Mouse (Mus musculus): ENCODE results near the gene Fam186a. TPM values are rescaled to one million over a fixed set of nuclear protein-coding genes. Genes with fewer than 3 reads are reported as not detected.
"Not testable (repeated sequence)": the region's sequence is repeated elsewhere in the genome, so short reads cannot be mapped to it uniquely, and the experiment has no call there.

The Fam186a gene
- polyA plus RNA-seq, 1 experiment from 2014 or later = not detected

DNA sequence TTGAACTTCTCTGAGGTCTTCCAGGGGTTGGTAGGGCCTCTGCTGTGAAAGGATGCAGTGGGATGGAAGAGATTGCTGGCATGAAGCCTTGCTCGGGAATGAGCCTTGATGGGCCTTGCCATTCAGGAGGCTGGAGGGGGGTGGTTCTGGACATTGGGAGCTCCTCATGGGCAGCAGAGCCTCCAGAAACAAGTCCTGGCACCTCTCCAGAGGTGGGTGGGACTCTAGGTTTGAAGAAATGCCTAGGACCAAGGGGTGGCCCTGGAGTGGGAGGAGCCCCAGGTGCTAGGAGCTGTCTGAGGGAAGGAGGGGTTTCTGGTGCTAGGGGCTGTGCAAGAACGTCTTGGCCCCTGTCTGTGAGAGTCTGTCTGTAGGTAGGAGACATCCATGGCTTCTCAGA is 26.4 kb downstream of the Fam186a start:
- no peaks in the 10 kb centered on the region for H3K27me3 ChIP-seq (replicated peaks; ENCODE audit: control insufficient read depth, insufficient read depth, low read length)
- H3K36me3 ChIP-seq (ENCODE audit: control insufficient read depth, insufficient read depth) = no peaks in the 10 kb centered on the region
- no peak overlapping the region for H3K27ac ChIP-seq (ENCODE audit: low read length)
- H3K4me2 ChIP-seq (ENCODE audit: low read length) = no peak overlapping the region
- H3K9ac ChIP-seq (replicated peaks; ENCODE audit: low read depth, low read length) = no peak overlapping the region
- no peak for ATAC-seq
- WGBS = 14% methylated on average over 2 of the region's 2 CpGs
- H3K4me3 ChIP-seq (replicated peaks; ENCODE audit: low read length) = no peak overlapping the region
- H3K4me1 ChIP-seq (replicated peaks; ENCODE audit: control insufficient read depth, insufficient read depth, low read length) = 0 out of 2 replicates have a peak, but pooled peaks cover 2% of the 10 kb centered on the region
- H3K9me3 ChIP-seq (ENCODE audit: control insufficient read depth, low read length) = no peaks in the 10 kb centered on the region

DNA sequence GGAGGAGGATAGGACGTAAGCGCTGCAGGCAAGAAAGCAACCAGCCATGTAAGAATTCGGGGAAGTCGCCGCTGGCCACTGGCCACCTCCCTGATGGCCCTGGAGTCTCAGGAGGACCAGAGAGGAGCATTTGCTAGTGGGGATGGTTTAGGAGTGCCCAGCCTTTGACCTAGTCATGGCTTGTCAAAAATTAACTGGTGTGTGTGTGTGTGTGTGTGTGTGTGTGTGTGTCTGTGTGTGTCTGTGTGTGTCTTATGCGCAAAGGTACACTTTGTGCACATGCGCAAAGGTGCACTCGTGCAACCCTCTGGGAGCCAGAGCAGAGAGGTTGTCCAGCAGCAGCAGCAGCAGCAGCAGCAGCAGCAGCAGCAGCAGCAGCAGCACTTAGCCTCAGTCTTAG is 29.0 kb downstream of the Fam186a start:
- Histone ChIP-seq H3K9ac (replicated peaks; ENCODE audit: low read depth, low read length) (no peak overlapping the region), H3K9me3 (ENCODE audit: control insufficient read depth, low read length) (no peaks in the 10 kb centered on the region), H3K27ac (ENCODE audit: low read length) (no peak overlapping the region), H3K4me1 (replicated peaks; ENCODE audit: control insufficient read depth, insufficient read depth, low read length) (0 out of 2 replicates have a peak, but pooled peaks cover 2% of the 10 kb centered on the region), H3K36me3 (ENCODE audit: control insufficient read depth, insufficient read depth) (no peaks in the 10 kb centered on the region), H3K27me3 (replicated peaks; ENCODE audit: control insufficient read depth, insufficient read depth, low read length) (no peaks in the 10 kb centered on the region), H3K4me2 (ENCODE audit: low read length) (no peak overlapping the region), H3K4me3 (replicated peaks; ENCODE audit: low read length) (no peak overlapping the region)
- WGBS = 92% methylated on average over 8 of the region's 8 CpGs
- no peak for ATAC-seq

DNA sequence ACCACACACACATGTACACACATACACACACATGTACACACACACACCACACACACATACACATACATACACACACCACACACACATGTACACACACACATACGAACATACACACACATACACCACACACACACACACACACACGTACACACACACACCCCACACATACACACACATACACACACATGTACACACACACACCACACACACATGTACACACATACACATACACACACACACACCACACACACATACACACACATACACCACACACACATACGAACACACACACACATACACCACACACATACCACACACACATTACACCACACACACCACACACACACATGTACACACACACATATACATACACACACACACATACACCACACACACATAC is 30.2 kb downstream of the Fam186a start:
- Histone ChIP-seq H3K4me1 (replicated peaks; ENCODE audit: control insufficient read depth, insufficient read depth, low read length) (0 out of 2 replicates have a peak, but pooled peaks cover 2% of the 10 kb centered on the region), H3K4me3 (replicated peaks; ENCODE audit: low read length) (no peak overlapping the region), H3K9me3 (ENCODE audit: control insufficient read depth, low read length) (no peaks in the 10 kb centered on the region), H3K9ac (replicated peaks; ENCODE audit: low read depth, low read length) (no peak overlapping the region), H3K4me2 (ENCODE audit: low read length) (no peak overlapping the region), H3K27ac (ENCODE audit: low read length) (no peak overlapping the region), H3K27me3 (replicated peaks; ENCODE audit: control insufficient read depth, insufficient read depth, low read length) (no peaks in the 10 kb centered on the region), H3K36me3 (ENCODE audit: control insufficient read depth, insufficient read depth) (no peaks in the 10 kb centered on the region)
- ATAC-seq = no peak
- WGBS = 96% methylated on average over 3 of the region's 3 CpGs

DNA sequence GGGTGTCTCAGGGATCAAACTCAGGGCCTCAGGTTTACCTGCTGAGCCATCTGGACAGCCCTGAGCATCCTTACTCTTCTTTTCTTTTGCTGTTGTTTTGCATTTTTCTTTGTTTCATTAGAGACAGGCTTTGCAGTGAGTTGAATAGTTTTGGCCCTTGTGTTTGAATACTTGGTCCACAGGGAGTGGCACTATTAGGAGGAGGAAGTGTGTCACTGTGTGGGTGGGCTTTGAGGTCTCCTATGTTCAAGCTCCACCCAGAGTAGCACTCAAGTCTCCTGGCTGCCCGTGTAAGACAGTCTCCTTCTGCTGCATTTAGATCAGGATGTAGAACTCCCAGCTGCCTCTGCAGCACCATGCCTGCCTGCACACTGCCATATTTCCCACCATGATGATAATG is 32.4 kb downstream of the Fam186a start:
- 40% methylated on average over 1 of the region's 1 CpGs for WGBS
- Histone ChIP-seq H3K4me1 (replicated peaks; ENCODE audit: control insufficient read depth, insufficient read depth, low read length) (no peaks in the 10 kb centered on the region), H3K9me3 (ENCODE audit: control insufficient read depth, low read length) (no peaks in the 10 kb centered on the region), H3K4me2 (ENCODE audit: low read length) (no peak overlapping the region), H3K9ac (replicated peaks; ENCODE audit: low read depth, low read length) (no peak overlapping the region), H3K27me3 (replicated peaks; ENCODE audit: control insufficient read depth, insufficient read depth, low read length) (no peaks in the 10 kb centered on the region), H3K27ac (ENCODE audit: low read length) (no peak overlapping the region), H3K4me3 (replicated peaks; ENCODE audit: low read length) (no peak overlapping the region), H3K36me3 (ENCODE audit: control insufficient read depth, insufficient read depth) (no peaks in the 10 kb centered on the region)
- no peak for ATAC-seq

DNA sequence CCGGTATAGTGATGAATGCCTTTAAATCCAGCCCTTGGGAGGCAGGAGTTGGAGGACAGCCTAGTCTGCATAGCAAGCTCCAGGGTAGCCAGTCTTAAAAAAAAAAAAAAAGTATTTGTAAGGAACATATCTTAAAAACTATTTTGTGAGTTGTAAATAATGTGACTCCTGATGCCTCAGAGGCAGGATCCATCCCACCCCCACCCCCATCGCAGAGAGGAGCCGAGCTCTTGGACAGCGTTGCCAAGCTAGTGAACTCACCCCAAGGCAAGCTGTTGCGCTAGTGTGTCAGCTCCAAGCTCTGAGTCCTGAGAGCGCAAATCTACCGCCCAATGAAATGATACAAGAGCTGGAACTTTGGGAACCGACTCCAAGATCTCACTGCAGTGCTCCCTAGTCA is 35.6 kb downstream of the Fam186a start:
- Histone ChIP-seq H3K36me3 (ENCODE audit: control insufficient read depth, insufficient read depth) (no peaks in the 10 kb centered on the region), H3K4me3 (replicated peaks; ENCODE audit: low read length) (no peak overlapping the region), H3K4me1 (replicated peaks; ENCODE audit: control insufficient read depth, insufficient read depth, low read length) (no peaks in the 10 kb centered on the region), H3K9me3 (ENCODE audit: control insufficient read depth, low read length) (no peaks in the 10 kb centered on the region), H3K9ac (replicated peaks; ENCODE audit: low read depth, low read length) (no peak overlapping the region), H3K27ac (ENCODE audit: low read length) (no peak overlapping the region), H3K4me2 (ENCODE audit: low read length) (no peak overlapping the region), H3K27me3 (replicated peaks; ENCODE audit: control insufficient read depth, insufficient read depth, low read length) (no peaks in the 10 kb centered on the region)
- no peak for ATAC-seq
- WGBS = 82% methylated on average over 8 of the region's 8 CpGs

DNA sequence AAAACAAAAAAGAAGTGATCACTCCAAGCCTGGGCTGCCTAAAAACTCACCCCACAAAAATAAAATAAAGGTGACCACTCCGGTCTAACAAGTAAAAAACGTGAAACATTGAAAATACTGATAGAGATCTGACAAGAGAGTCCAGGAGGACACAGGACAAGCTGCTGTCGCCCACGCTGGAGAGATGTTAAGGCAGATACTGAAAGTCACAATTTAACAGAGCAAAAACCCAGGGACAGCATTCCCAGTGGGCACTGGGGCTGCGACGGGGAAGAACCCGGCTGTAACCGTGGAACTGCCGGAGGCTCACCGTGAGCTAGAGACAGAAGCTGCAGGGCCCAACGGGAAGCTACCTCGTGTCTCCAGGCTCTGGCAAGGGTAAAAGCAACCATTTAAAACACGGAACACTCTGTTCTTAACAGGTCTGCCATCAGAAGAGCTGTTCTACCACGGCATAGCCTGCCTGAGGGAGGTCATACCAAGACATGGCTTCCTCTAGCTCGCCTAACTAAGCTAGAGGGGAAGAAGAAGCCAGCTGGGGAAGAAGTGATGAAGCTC is 47.2 kb downstream of the Fam186a start:
- Histone ChIP-seq H3K36me3 (ENCODE audit: control insufficient read depth, insufficient read depth) (no peaks in the 10 kb centered on the region), H3K4me1 (replicated peaks; ENCODE audit: control insufficient read depth, insufficient read depth, low read length) (no peaks in the 10 kb centered on the region), H3K9me3 (ENCODE audit: control insufficient read depth, low read length) (no peaks in the 10 kb centered on the region), H3K27me3 (replicated peaks; ENCODE audit: control insufficient read depth, insufficient read depth, low read length) (no peaks in the 10 kb centered on the region), H3K4me2 (ENCODE audit: low read length) (no peak overlapping the region), H3K4me3 (replicated peaks; ENCODE audit: low read length) (no peak overlapping the region), H3K27ac (ENCODE audit: low read length) (no peak overlapping the region), H3K9ac (replicated peaks; ENCODE audit: low read depth, low read length) (no peak overlapping the region)
- ATAC-seq = no peak
- WGBS = 87% methylated on average over 15 of the region's 15 CpGs

DNA sequence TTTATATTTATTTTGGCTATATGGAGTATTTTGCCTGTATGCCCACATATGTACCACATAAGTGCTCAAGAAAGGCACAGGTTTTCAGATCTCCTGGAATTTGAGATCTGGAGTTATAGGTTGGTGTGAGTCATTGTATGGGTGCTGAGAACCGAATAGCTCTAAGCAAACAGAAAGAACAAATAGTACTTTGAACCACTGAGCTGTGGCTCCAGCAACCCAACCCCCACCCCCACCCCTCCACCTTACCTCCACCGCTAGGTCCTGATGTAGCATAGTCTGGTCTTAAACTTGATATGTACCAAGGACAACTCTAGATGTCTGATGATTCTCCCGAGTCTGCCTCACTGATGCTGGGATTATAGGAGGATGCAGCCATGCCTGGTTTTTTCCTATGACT is 49.6 kb downstream of the Fam186a start:
- H3K4me3 ChIP-seq (replicated peaks; ENCODE audit: low read length) = no peak overlapping the region
- no peak overlapping the region for H3K27ac ChIP-seq (ENCODE audit: low read length)
- no peak overlapping the region for H3K9ac ChIP-seq (replicated peaks; ENCODE audit: low read depth, low read length)
- no peaks in the 10 kb centered on the region for H3K9me3 ChIP-seq (ENCODE audit: control insufficient read depth, low read length)
- H3K36me3 ChIP-seq (ENCODE audit: control insufficient read depth, insufficient read depth) = no peaks in the 10 kb centered on the region
- 89% methylated on average over 3 of the region's 3 CpGs for WGBS
- H3K4me2 ChIP-seq (ENCODE audit: low read length) = no peak overlapping the region
- no peak for ATAC-seq
- no peaks in the 10 kb centered on the region for H3K4me1 ChIP-seq (replicated peaks; ENCODE audit: control insufficient read depth, insufficient read depth, low read length)
- no peaks in the 10 kb centered on the region for H3K27me3 ChIP-seq (replicated peaks; ENCODE audit: control insufficient read depth, insufficient read depth, low read length)

DNA sequence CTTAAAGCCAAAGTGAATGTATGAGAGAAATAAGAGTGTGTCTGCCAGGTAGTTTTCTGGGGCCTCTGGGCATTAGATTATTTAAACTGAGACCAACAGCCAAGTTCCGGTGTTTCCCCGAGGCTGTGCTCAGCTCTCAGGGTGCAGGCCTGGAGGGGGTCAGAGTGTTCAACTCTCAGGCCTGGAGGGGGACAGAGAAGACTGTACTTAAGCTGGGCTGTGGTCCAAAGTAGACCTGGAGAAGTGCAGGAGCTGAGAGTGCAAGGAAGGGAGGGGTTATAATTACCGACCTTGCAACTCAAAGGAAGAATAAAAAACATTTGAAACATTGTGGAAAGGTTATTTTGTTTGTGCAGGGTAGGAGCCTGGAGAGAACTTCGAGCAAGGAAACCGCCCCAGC is 52.2 kb downstream of the Fam186a start:
- H3K27ac ChIP-seq (ENCODE audit: low read length) = no peak overlapping the region
- 78% methylated on average over 5 of the region's 5 CpGs for WGBS
- no peak overlapping the region for H3K9ac ChIP-seq (replicated peaks; ENCODE audit: low read depth, low read length)
- H3K4me2 ChIP-seq (ENCODE audit: low read length) = no peak overlapping the region
- no peak for ATAC-seq
- H3K9me3 ChIP-seq (ENCODE audit: control insufficient read depth, low read length) = no peaks in the 10 kb centered on the region
- H3K4me3 ChIP-seq (replicated peaks; ENCODE audit: low read length) = no peak overlapping the region
- H3K4me1 ChIP-seq (replicated peaks; ENCODE audit: control insufficient read depth, insufficient read depth, low read length) = no peaks in the 10 kb centered on the region
- no peaks in the 10 kb centered on the region for H3K27me3 ChIP-seq (replicated peaks; ENCODE audit: control insufficient read depth, insufficient read depth, low read length)
- H3K36me3 ChIP-seq (ENCODE audit: control insufficient read depth, insufficient read depth) = no peaks in the 10 kb centered on the region

DNA sequence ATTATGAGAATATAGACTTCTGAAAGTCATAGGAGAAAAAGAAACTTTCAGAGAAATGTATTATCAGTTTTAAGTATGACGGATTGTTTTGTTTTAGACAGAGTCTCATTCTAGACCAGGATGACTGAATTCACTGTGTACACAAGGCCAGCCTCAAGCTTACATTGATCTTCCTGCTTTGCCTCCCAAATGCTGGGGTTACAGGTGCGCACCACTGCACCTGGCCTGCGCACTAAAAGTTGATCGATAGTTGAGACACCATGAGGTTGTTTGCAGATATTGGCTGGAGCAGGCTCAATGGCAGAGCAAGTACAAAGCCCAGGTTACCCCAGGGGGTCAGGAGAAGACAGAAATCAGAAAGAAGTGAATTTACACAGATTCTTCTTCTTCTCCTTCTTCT is 55.1 kb downstream of the Fam186a start:
- Histone ChIP-seq H3K27ac (ENCODE audit: low read length) (no peak overlapping the region), H3K4me1 (replicated peaks; ENCODE audit: control insufficient read depth, insufficient read depth, low read length) (no peaks in the 10 kb centered on the region), H3K9me3 (ENCODE audit: control insufficient read depth, low read length) (no peaks in the 10 kb centered on the region), H3K9ac (replicated peaks; ENCODE audit: low read depth, low read length) (no peak overlapping the region), H3K27me3 (replicated peaks; ENCODE audit: control insufficient read depth, insufficient read depth, low read length) (no peaks in the 10 kb centered on the region), H3K4me2 (ENCODE audit: low read length) (no peak overlapping the region), H3K4me3 (replicated peaks; ENCODE audit: low read length) (no peak overlapping the region), H3K36me3 (ENCODE audit: control insufficient read depth, insufficient read depth) (no peaks in the 10 kb centered on the region)
- 94% methylated on average over 4 of the region's 4 CpGs for WGBS
- no peak for ATAC-seq

DNA sequence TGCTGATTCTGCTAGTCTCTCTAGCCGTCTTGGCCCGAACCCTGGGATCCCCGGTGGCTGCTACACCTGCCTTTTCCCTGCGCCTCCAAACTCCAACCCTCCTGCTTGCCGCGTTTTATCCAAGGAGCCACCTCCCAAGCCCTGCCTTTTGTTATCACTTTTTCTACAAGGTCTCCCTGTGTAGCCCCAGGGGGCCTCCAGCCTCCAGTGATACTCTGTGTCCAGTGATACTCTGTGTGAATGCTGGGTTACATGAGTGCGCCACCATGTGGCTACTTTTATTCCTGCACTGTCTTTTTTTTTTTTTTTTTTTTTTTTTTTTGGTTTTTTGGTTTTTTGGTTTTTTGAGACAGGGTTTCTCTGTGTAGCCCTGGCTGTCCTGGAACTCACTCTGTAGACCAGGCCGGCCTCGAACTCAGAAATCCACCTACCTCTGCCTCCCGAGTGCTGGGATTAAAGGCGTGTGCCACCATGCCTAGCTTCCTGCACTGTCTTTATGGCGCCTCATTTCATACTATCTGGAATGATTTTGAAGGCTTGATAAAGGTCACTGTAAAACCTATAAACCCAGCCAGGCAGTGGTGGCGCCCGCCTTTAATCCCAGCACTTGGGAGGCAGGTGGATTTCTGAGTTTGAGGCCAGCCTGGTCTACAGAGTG is 57.4 kb downstream of the Fam186a start:
- not testable (repeated sequence) for ATAC-seq; H3K4me2 ChIP-seq (ENCODE audit: low read length); H3K27ac ChIP-seq (ENCODE audit: low read length); H3K9ac ChIP-seq (replicated peaks; ENCODE audit: low read depth, low read length); H3K4me3 ChIP-seq (replicated peaks; ENCODE audit: low read length); H3K36me3 ChIP-seq (ENCODE audit: control insufficient read depth, insufficient read depth); H3K4me1 ChIP-seq (replicated peaks; ENCODE audit: control insufficient read depth, insufficient read depth, low read length); H3K27me3 ChIP-seq (replicated peaks; ENCODE audit: control insufficient read depth, insufficient read depth, low read length); H3K9me3 ChIP-seq (ENCODE audit: control insufficient read depth, low read length)
- 41% methylated on average over 14 of the region's 14 CpGs for WGBS

Measured in forebrain, embryonic 16.5 days (tissue).